Mouse (Mus musculus) intestine, embryonic 16.5 days (tissue): ENCODE measurements at regions not wholly inside any gene's neighbourhood (a gene's known extent, or its start where the extent isn't known, plus 50 kb on each side); places are given as distances from the start of the nearest gene placed in this dataset.
"Not testable (repeated sequence)": the region's sequence is repeated elsewhere in the genome, so short reads cannot be mapped to it uniquely, and the experiment has no call there.

Experiments
- ATAC-seq: fragments of 200-750 bp; cut with Nextera tagmentation; 2 replicates; pipeline ENCODE4 v1.8.0; 2017; ENCODE audit warnings: moderate TSS enrichment, moderate library complexity
- H3K27ac ChIP-seq: fragments of 300-500 bp; sonication (generic); 2 replicates; pipeline ENCODE4 v1.5.1; 2014; ENCODE audit warnings: mild to moderate bottlenecking, low read length
- H3K27me3 ChIP-seq: fragments of 300-500 bp; sonication (generic); replicated peaks from 2 replicates; pipeline ENCODE4 v1.6.1; 2014; ENCODE audit warnings: low read length, control low read depth, mixed read lengths; ENCODE audit not compliant: control insufficient read depth, insufficient read depth
- H3K36me3 ChIP-seq: fragments of 300-500 bp; sonication (generic); 2 replicates; pipeline ENCODE4 v1.6.1; 2014; ENCODE audit warnings: low read length, control low read depth; ENCODE audit not compliant: control insufficient read depth, insufficient read depth
- H3K4me1 ChIP-seq: fragments of 300-500 bp; sonication (generic); 2 replicates; pipeline ENCODE4 v1.6.1; 2014; ENCODE audit warnings: low read length, control low read depth, mixed read lengths; ENCODE audit not compliant: control insufficient read depth, insufficient read depth
- H3K4me2 ChIP-seq: fragments of 300-500 bp; sonication (generic); 2 replicates; pipeline ENCODE4 v1.6.1; 2014; ENCODE audit warnings: low read depth, low read length, control low read depth
- H3K4me3 ChIP-seq: fragments of 300-500 bp; sonication (generic); 2 replicates; pipeline ENCODE4 v1.5.1; 2014; ENCODE audit warnings: mild to moderate bottlenecking, low read length
- H3K9ac ChIP-seq: fragments of 300-500 bp; sonication (generic); 2 replicates; pipeline ENCODE4 v1.6.1; 2014; ENCODE audit warnings: low read depth, low read length
- H3K9me3 ChIP-seq: fragments of 300-500 bp; sonication (generic); 2 replicates; pipeline ENCODE4 v1.6.1; 2016; ENCODE audit warnings: low read length, control low read depth; ENCODE audit not compliant: control insufficient read depth
- WGBS: fragments of 180-500 bp; shearing (Covaris S2); extraction: QIAGEN DNeasy Blood & Tissue Kit; methylation state at CpG from one replicate; pipeline ENCODE4 v1.1.7; 2014; 5-methylcytosine and 5-hydroxymethylcytosine counted together

DNA sequence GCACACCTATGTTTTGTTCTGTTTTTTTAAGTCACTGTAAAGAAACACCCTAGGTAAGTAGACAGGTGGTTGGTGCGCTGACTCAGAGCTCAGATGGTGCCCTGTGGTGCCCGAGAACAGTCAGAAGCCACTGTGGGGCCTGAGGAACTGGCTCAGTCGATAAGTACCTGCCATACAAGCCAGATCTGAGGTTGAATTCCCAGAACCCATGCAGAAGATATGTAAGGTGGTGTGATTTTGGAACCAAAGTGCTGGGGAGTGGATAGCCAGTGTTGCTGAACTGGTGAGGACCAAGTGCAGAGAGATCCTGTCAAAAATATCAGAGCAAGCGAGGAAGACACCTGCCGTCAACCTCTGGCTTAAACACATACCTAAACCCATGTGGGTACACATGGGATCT is 65.4 kb downstream of the Chst1 start:
- ATAC-seq = no peak
- WGBS = 63% methylated on average over 5 of the region's 5 CpGs
- no peak overlapping the region for H3K9ac ChIP-seq
- no peaks in the 10 kb centered on the region for H3K4me1 ChIP-seq
- no peak overlapping the region for H3K27ac ChIP-seq
- no peak overlapping the region for H3K4me3 ChIP-seq
- H3K27me3 ChIP-seq = no peaks in the 10 kb centered on the region
- H3K9me3 ChIP-seq = no peaks in the 10 kb centered on the region
- H3K36me3 ChIP-seq = no peaks in the 10 kb centered on the region
- H3K4me2 ChIP-seq = no peak overlapping the region

DNA sequence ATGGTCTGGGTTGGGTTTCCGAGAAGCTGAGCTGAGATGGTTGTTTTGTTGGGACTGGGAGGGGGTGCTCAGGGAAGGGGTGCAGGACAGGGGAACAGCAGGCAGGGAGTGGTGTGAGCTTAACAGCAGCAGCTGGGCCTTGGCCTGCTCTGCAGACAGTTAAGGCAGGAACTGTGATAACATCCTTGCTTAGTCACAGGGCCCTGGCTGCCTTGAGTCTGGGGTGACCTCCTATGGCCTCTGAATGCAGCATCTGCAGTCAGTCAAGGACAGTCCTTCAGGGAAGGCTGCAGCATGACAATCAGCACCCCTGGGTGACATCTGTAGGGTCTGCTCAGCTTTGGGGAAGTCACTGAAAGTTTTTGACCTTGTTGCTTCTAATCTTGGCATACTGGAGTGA is 67.7 kb downstream of the Chst1 start:
- Histone ChIP-seq H3K9me3 (no peaks in the 10 kb centered on the region), H3K4me3 (no peak overlapping the region), H3K9ac (no peak overlapping the region), H3K27ac (no peak overlapping the region), H3K36me3 (no peaks in the 10 kb centered on the region), H3K4me1 (no peaks in the 10 kb centered on the region), H3K27me3 (no peaks in the 10 kb centered on the region), H3K4me2 (no peak overlapping the region)
- no peak for ATAC-seq
- WGBS = 43% methylated on average over 1 of the region's 1 CpGs

DNA sequence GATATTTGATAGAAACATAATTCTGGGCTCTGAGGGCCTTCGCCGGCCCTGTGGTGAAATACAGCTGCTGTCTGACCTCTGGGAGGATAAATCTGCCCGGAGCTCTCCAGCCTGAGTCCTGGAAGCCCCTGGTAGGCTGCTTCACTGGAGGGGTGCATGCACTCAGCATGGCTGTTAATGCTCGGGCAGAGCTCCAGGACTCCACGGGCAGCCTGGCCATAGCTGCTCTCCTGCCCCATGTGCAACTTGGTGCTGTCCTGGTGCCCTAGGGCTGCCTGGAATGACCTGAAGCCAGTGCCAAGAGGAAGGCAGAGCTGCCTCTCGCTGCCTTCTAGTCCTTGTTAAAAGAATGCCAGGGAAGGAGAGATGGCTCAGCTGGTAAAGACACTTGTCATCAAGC is 68.2 kb downstream of the Chst1 start:
- Histone ChIP-seq H3K9me3 (no peaks in the 10 kb centered on the region), H3K4me2 (no peak overlapping the region)
- WGBS = 56% methylated on average over 6 of the region's 6 CpGs

DNA sequence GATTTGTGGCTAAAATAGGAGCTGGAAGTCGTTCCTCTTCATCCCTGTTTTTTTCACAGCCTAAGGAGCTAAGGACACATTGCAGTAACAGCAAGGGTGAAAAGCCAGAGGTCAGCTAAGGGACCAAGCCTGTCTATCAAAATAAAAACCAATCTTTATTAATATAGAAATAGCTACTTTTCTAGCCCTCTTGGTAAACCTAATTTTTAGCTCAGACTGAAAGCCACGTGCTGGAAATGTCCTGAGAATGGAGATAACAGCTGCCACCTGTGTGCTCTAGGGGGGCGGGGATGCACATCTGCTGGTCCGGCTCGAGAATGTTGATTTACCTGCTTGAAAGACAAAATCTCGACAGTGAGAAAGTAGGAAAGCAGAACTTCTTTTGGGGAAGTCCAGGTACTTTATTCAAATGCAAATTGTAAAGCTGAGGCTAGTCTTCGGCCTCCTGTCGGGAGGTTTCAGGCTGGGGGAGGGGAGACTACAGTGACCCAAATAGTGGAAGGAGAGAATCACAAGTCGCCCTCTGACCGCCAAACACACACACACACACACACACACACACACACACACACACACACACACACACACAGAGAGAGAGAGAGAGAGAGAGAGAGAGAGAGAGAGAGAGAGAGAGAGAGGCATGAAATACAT is 70.0 kb downstream of the Chst1 start:
- not testable (repeated sequence) for H3K9ac ChIP-seq, H3K9me3 ChIP-seq, H3K27me3 ChIP-seq, H3K36me3 ChIP-seq, H3K4me1 ChIP-seq, ATAC-seq, H3K27ac ChIP-seq, H3K4me2 ChIP-seq, H3K4me3 ChIP-seq
- 33% methylated on average over 9 of the region's 10 CpGs for WGBS

More for the DNA sequence above, 68.2 kb downstream of the Chst1 start:
- H3K36me3 ChIP-seq = no peaks in the 10 kb centered on the region
- no peaks in the 10 kb centered on the region for H3K27me3 ChIP-seq
- no peak overlapping the region for H3K9ac ChIP-seq
- no peak for ATAC-seq
- H3K27ac ChIP-seq = no peak overlapping the region
- H3K4me3 ChIP-seq = no peak overlapping the region
- H3K4me1 ChIP-seq = no peaks in the 10 kb centered on the region

DNA sequence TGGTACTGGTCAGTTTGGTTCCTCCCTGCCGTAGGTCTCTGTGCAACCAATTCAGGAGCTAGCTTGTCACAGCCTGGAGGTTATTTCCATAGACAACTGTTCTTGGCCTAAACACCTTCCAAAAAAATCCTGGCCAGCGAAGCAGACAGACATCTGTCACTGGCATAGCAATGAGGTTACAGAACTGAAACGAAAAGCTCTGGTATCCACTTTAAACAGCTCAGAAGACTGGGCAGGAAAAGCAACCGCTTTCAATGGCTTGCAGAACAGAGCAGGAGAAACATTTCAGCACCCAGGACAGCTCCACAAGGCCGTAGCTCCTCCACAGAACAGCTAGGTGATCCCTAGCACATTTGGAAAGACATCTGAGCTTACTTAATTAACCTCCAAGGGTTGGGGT is 72.1 kb downstream of the Chst1 start:
- Histone ChIP-seq H3K4me1 (no peaks in the 10 kb centered on the region), H3K4me3 (no peak overlapping the region), H3K9me3 (no peaks in the 10 kb centered on the region), H3K27me3 (no peaks in the 10 kb centered on the region), H3K27ac (no peak overlapping the region), H3K9ac (no peak overlapping the region), H3K36me3 (no peaks in the 10 kb centered on the region), H3K4me2 (no peak overlapping the region)
- ATAC-seq = no peak
- 34% methylated on average over 5 of the region's 5 CpGs for WGBS

DNA sequence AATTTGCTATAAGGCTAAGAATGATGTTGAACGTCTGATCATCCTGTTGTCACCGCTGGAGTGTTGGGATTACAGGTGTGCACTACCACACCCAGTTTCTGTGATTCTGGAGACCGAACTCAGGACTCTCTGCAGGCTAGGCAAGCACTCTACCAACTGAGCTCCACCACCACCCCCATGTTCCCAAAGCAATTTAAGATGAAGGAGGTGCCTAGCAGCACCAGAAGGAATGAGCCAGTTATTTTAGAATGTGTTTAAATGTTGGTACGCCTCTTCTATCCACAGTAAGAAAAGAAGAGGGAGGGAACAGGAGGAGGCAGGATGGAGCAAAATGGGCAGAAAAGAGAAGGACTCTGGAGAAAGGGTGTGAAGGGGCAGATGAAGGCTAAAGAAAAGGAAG is 72.6 kb downstream of the Chst1 start:
- WGBS = 72% methylated on average over 4 of the region's 4 CpGs
- Histone ChIP-seq H3K36me3 (no peaks in the 10 kb centered on the region), H3K9ac (no peak overlapping the region), H3K4me3 (no peak overlapping the region), H3K4me1 (no peaks in the 10 kb centered on the region), H3K4me2 (no peak overlapping the region), H3K27me3 (no peaks in the 10 kb centered on the region), H3K27ac (no peak overlapping the region), H3K9me3 (no peaks in the 10 kb centered on the region)
- ATAC-seq = no peak

DNA sequence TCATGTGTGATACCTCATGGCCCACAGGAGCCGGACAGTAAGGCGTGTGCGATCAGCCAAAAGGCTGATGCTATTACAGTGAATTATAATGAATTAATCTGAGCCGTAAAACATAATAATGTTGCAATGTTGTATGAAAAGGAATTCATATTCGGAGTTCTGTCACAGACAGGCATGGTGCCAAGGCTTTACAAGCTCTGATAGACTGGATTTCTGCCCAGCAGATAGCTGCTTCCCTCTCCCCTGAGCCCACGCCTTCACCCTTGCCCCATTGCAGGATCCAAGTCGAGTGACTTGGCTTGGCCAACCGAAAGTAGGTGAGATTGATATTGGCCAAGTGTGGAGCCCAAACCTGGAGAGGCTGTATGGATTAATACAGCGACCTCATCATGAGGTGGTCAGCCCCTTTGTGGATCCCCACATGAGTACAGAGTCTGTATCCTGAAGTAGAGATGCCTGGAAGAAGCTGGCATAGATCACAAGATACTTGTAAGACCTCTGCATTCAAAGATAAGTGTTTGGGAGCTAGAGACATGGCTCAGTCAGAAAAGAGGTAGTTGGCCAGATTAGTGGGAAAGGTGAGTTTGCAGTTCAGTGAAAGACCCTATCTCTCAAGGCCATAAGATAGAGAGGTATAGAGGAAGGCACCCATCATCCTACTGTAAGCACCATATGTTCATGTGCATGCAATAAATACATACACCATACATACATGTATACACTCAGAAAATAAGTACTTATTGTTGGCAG is 73.7 kb downstream of the Chst1 start:
- WGBS = 82% methylated on average over 9 of the region's 9 CpGs
- no peak overlapping the region for H3K4me2 ChIP-seq
- ATAC-seq = no peak
- no peak overlapping the region for H3K27ac ChIP-seq
- no peaks in the 10 kb centered on the region for H3K4me1 ChIP-seq
- H3K9ac ChIP-seq = no peak overlapping the region
- no peaks in the 10 kb centered on the region for H3K9me3 ChIP-seq
- no peaks in the 10 kb centered on the region for H3K36me3 ChIP-seq
- no peaks in the 10 kb centered on the region for H3K27me3 ChIP-seq
- H3K4me3 ChIP-seq = no peak overlapping the region

DNA sequence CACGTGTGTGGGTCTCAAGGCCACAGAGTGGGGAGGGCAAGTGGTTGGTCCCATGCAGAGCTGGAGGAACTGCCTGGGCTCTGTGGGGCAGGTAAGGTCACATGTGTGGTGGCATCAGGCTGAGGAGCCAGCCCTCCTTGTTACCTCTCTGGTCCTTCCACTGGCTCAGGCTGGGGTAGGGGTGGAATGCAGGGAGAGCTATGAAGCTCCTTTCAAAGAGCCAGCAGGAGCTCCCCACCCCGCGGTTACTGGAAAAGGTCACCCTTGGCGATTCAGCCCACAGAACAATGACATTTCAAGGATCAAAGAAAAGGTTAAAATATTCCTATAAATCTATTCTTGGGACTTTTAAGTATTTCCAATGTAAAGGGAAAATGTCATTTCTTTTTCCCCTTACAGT is 74.4 kb downstream of the Chst1 start:
- Histone ChIP-seq H3K4me1 (no peaks in the 10 kb centered on the region), H3K27me3 (no peaks in the 10 kb centered on the region), H3K4me2 (no peak overlapping the region), H3K36me3 (no peaks in the 10 kb centered on the region), H3K9ac (no peak overlapping the region), H3K4me3 (no peak overlapping the region), H3K27ac (no peak overlapping the region), H3K9me3 (no peaks in the 10 kb centered on the region)
- 18% methylated on average over 4 of the region's 4 CpGs for WGBS
- no peak for ATAC-seq

DNA sequence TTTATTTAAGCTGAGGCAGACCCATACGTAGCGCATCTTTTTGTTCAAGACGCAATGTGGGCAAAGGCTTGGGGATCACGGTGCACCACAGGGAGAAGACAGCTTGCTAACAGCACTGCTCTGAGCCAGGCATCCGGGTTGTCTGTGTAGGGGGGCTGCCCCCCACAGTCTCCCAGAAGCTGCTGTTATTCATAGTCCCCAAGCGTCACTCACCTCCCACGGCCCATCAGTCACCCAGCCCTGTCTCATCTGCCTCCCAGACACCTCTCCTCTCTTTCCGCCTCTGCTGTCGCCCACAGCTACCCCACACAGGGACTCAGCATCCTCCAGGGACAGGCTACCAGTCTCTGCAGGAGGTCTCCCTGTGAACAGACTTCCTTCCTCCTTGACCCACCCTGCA is 75.7 kb downstream of the Chst1 start:
- Histone ChIP-seq H3K4me3 (no peak overlapping the region), H3K27ac (no peak overlapping the region), H3K9ac (no peak overlapping the region), H3K27me3 (no peaks in the 10 kb centered on the region), H3K4me1 (no peaks in the 10 kb centered on the region), H3K4me2 (no peak overlapping the region), H3K36me3 (no peaks in the 10 kb centered on the region), H3K9me3 (no peaks in the 10 kb centered on the region)
- no peak for ATAC-seq
- WGBS = 60% methylated on average over 9 of the region's 9 CpGs
